Mouse (Mus musculus) limb, embryonic 12.5 days (tissue): ENCODE measurements around the gene Mfrp. TPM values are rescaled to one million over a fixed set of nuclear protein-coding genes. Genes with fewer than 3 reads are reported as not detected.

Experiments used
- polyA plus RNA-seq: library from polyadenylated mRNA; unstranded; fragments of >200 nt; fragmentation: Nextera tagmentation; extraction: Ambion mirVana; gene quantifications from 2 replicates; pipeline ENCODE4 v1.2.1, GENCODE M21; 2016

Gene Mfrp
- polyA plus RNA-seq, 1 experiment from 2014 or later, result 0.29 TPM

Other genes with a start within 250 kb of the Mfrp start
- gene Thy1, start 58.3 kb upstream of the Mfrp start, polyA plus RNA-seq, result 0.47 TPM in 1 of 2 replicates, not detected in the other
- 8.5 and 11.0 TPM in 2 replicates for gene Usp2, start 34.7 kb upstream of the Mfrp start, polyA plus RNA-seq
- 0.84 TPM in 1 of 2 replicates, not detected in the other for gene C1qtnf5, start 5.5 kb downstream of the Mfrp start, polyA plus RNA-seq
- 0.08 and 0.17 TPM in 2 replicates for gene Gm49380, start 11.8 kb downstream of the Mfrp start, polyA plus RNA-seq
- 89.6 and 91.4 TPM in 2 replicates for gene Rnf26, start 11.8 kb downstream of the Mfrp start, polyA plus RNA-seq
- 18.0 and 18.1 TPM in 2 replicates for gene Mcam, start 32.7 kb downstream of the Mfrp start, polyA plus RNA-seq
- 18.4 and 18.7 TPM in 2 replicates for gene Cbl, start 132.3 kb downstream of the Mfrp start, polyA plus RNA-seq
- gene Ccdc153, start 138.9 kb downstream of the Mfrp start, polyA plus RNA-seq, result not detected in 2 replicates
- not detected in 2 replicates for gene Pdzd3, start 149.7 kb downstream of the Mfrp start, polyA plus RNA-seq
- gene Nlrx1, start 166.9 kb downstream of the Mfrp start, polyA plus RNA-seq, result 5.3 and 6.7 TPM in 2 replicates
- gene Abcg4, start 186.9 kb downstream of the Mfrp start, polyA plus RNA-seq, result 7.0 and 7.7 TPM in 2 replicates
- gene Hinfp, start 203.9 kb downstream of the Mfrp start, polyA plus RNA-seq, result 29.1 and 33.2 TPM in 2 replicates
- 7.9 and 8.1 TPM in 2 replicates for gene C2cd2l, start 218.6 kb downstream of the Mfrp start, polyA plus RNA-seq
- gene Dpagt1, start 224.3 kb downstream of the Mfrp start, polyA plus RNA-seq, result 38.1 and 38.6 TPM in 2 replicates
- 429 and 481 TPM in 2 replicates for gene H2afx, start 233.0 kb downstream of the Mfrp start, polyA plus RNA-seq
- gene Hmbs, start 242.5 kb downstream of the Mfrp start, polyA plus RNA-seq, result 123 and 125 TPM in 2 replicates